Mouse (Mus musculus): ENCODE measurements around the gene Gm21704. TPM values are rescaled to one million over a fixed set of nuclear protein-coding genes. Genes with fewer than 3 reads are reported as not detected.
"Not testable (repeated sequence)": the region's sequence is repeated elsewhere in the genome, so short reads cannot be mapped to it uniquely, and the experiment has no call there.

Gene Gm21704
- not detected for total RNA-seq (2021)
- long read RNA-seq, experiment 1: 0 reads
- long read RNA-seq, experiment 2: 0 reads

DNA sequence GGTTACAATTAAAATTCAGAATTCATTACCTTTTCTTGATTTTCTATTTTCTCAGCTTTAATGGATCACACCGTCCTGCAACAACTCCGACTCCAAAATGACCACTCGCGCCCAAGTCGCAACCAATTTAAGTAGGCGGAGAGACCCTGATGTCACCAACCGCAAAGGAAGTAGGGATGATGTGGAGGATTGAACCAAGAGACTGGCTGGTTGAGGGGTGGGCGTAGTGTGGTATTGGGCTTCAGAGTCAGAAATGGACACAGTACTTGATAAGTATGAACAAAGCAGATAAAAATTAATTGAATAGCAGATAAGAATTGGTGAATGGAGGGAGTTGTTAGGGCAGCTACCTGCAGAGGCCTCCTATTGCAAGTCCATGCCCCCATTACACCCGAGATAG, at the start of gene Gm21704, which contains the start of gene Gm21708:
Gene Gm21704, minus strand, starts transcription at position 101 of the 400 bp plus-strand sequence.
Gene Gm21708, minus strand, starts transcription at position 101 of the 400 bp plus-strand sequence.
- DNase-seq (ENCODE audit: low spot score in 2 of 2): not testable (repeated sequence)

- not testable (repeated sequence) for DNase-seq (ENCODE audit: low spot score in 2 of 2)
Observed at GRCm38 (mm10) chrY:3345229-3345628, 64.7 kb downstream of the Gm21704 start, which contains the start of gene Gm21693. Gene Gm21693 (minus strand): TSS chrY:3345329.

GRCm38 (mm10) chrY:3340661-3341060, 69.3 kb downstream of the Gm21704 start:
- peak in 1 of 2 experiments; percentile 0 for DNase-seq (ENCODE audit: low spot score in 2 of 2)

Other genes with a start within 250 kb of the Gm21704 start
- gene Gm21677, start 103.7 kb downstream of the Gm21704 start, total RNA-seq (2021): not detected
- gene Gm21693, start 64.8 kb downstream of the Gm21704 start, total RNA-seq (2021): not detected
- not detected for gene Gm21708, start within 50 bp of the Gm21704 start, total RNA-seq (2021)

Data from adrenal gland, adult 18-20 months (tissue).